Mouse (Mus musculus): ENCODE results near the gene Arl3.
"Not testable (repeated sequence)": the region's sequence is repeated elsewhere in the genome, so short reads cannot be mapped to it uniquely, and the experiment has no call there.

Gene Arl3

GRCm38 (mm10) chr19:46591575-46591974, 18.6 kb upstream of the Arl3 start:
- no peak for DNase-seq (ENCODE audit: low read depth, low spot score)

- DNase-seq (ENCODE audit: low read depth, low spot score) = peak; percentile 73
Observed at GRCm38 (mm10) chr19:46587823-46588508, 15.0 kb upstream of the Arl3 start.

- DNase-seq (ENCODE audit: low read depth, low spot score) = no peak
Observed at GRCm38 (mm10) chr19:46575196-46575595, 2.2 kb upstream of the Arl3 start.

GRCm38 (mm10) chr19:46573990-46574389, 992 bp upstream of the Arl3 start:
- no peak for DNase-seq (ENCODE audit: low read depth, low spot score)

- no peak for DNase-seq (ENCODE audit: low read depth, low spot score)
Observed at GRCm38 (mm10) chr19:46572548-46572947, 450 bp downstream of the Arl3 start.

- no peak for DNase-seq (ENCODE audit: low read depth, low spot score)
Observed at GRCm38 (mm10) chr19:46571878-46572244, 1.1 kb downstream of the Arl3 start.

GRCm38 (mm10) chr19:46571211-46571877, 1.7 kb downstream of the Arl3 start:
- DNase-seq (ENCODE audit: low read depth, low spot score) = not testable (repeated sequence)

- DNase-seq (ENCODE audit: low read depth, low spot score) = no peak
Observed at GRCm38 (mm10) chr19:46564043-46564462, 8.9 kb downstream of the Arl3 start.

GRCm38 (mm10) chr19:46563603-46564002, 9.4 kb downstream of the Arl3 start:
- DNase-seq (ENCODE audit: low read depth, low spot score) = no peak

GRCm38 (mm10) chr19:46562581-46563515, 10.2 kb downstream of the Arl3 start:
- no peak for DNase-seq (ENCODE audit: low read depth, low spot score)

- DNase-seq (ENCODE audit: low read depth, low spot score) = peak; percentile 54
Observed at GRCm38 (mm10) chr19:46562132-46562531, 10.9 kb downstream of the Arl3 start.

GRCm38 (mm10) chr19:46558631-46559030, 14.4 kb downstream of the Arl3 start:
- no peak for DNase-seq (ENCODE audit: low read depth, low spot score)

- DNase-seq (ENCODE audit: low read depth, low spot score) = no peak
Observed at GRCm38 (mm10) chr19:46558009-46558408, 15.0 kb downstream of the Arl3 start.

GRCm38 (mm10) chr19:46553541-46553955, 19.4 kb downstream of the Arl3 start:
- DNase-seq (ENCODE audit: low read depth, low spot score) = no peak

GRCm38 (mm10) chr19:46552496-46552895, 20.5 kb downstream of the Arl3 start:
- no peak for DNase-seq (ENCODE audit: low read depth, low spot score)

GRCm38 (mm10) chr19:46550385-46550784, 22.6 kb downstream of the Arl3 start:
- DNase-seq (ENCODE audit: low read depth, low spot score) = no peak

GRCm38 (mm10) chr19:46548110-46548509, 24.9 kb downstream of the Arl3 start:
- no peak for DNase-seq (ENCODE audit: low read depth, low spot score)

GRCm38 (mm10) chr19:46547565-46547964, 25.4 kb downstream of the Arl3 start:
- no peak for DNase-seq (ENCODE audit: low read depth, low spot score)

GRCm38 (mm10) chr19:46542750-46543149, 30.2 kb downstream of the Arl3 start:
- DNase-seq (ENCODE audit: low read depth, low spot score) = no peak

GRCm38 (mm10) chr19:46538213-46538612, 34.8 kb downstream of the Arl3 start:
- DNase-seq (ENCODE audit: low read depth, low spot score) = no peak

GRCm38 (mm10) chr19:46537357-46537756, 35.6 kb downstream of the Arl3 start:
- no peak for DNase-seq (ENCODE audit: low read depth, low spot score)

GRCm38 (mm10) chr19:46534542-46535098, 38.4 kb downstream of the Arl3 start:
- no peak for DNase-seq (ENCODE audit: low read depth, low spot score)
